Mouse (Mus musculus) central nervous system, embryonic 14 days (tissue): ENCODE measurements around the gene Gm28635. TPM values are rescaled to one million over a fixed set of nuclear protein-coding genes. Genes with fewer than 3 reads are reported as not detected.

Experiments
- polyA plus RNA-seq: library from polyadenylated mRNA; depleted of rRNA; stranded (reverse); fragments of >200 nt; gene quantifications from 2 replicates; pipeline ENCODE4 v1.2.3, GENCODE M21; 2012; rRNA removed

Gm28635 gene
- polyA plus RNA-seq: 0.03 TPM in 1 of 2 replicates, not detected in the other

GRCm38 (mm10) chr2:84677968-84678880, at the start of gene Gm28635, which contains the start of gene Med19:
TSS of gene Gm28635 (minus strand) at chr2:84678041.
TSS of gene Med19 (plus strand) at chr2:84678402.

GRCm38 (mm10) chr2:84727172-84727858, 49.5 kb upstream of the Gm28635 start, which contains the start of gene Clp1:
TSS of gene Clp1 (minus strand) at chr2:84727350.

GRCm38 (mm10) chr2:84714811-84715561, 37.1 kb upstream of the Gm28635 start, which contains the start of gene Zdhhc5:
TSS of gene Zdhhc5 (minus strand) at chr2:84715180.

GRCm38 (mm10) chr2:84679016-84679415, 1.2 kb upstream of the Gm28635 start, which contains the start of gene Tmx2:
TSS of gene Tmx2 (minus strand) at chr2:84679140.

GRCm38 (mm10) chr2:84670569-84670933, 7.3 kb downstream of the Gm28635 start, which contains the start of gene Selenoh:
TSS of gene Selenoh (minus strand) at chr2:84670770.

GRCm38 (mm10) chr2:84658806-84659205, 19.0 kb downstream of the Gm28635 start, which contains the start of gene Btbd18:
TSS of gene Btbd18 (plus strand) at chr2:84659079.

GRCm38 (mm10) chr2:84650464-84651195, 27.2 kb downstream of the Gm28635 start, which contains the start of gene Ctnnd1:
TSS of gene Ctnnd1 (minus strand) at chr2:84650765.

Other genes starting within 250 kb of the Gm28635 start
- 14.4 and 18.2 TPM in 2 replicates for gene Tfpi, start 201.3 kb downstream of the Gm28635 start, polyA plus RNA-seq
- gene Ctnnd1, start 27.3 kb downstream of the Gm28635 start, polyA plus RNA-seq: 81.6 and 82.8 TPM in 2 replicates
- gene Btbd18, start 19.0 kb downstream of the Gm28635 start, polyA plus RNA-seq: 0.03 TPM in 1 of 2 replicates, not detected in the other
- 220 and 235 TPM in 2 replicates for gene Selenoh, start 7.3 kb downstream of the Gm28635 start, polyA plus RNA-seq
- gene Med19, start 361 bp upstream of the Gm28635 start, polyA plus RNA-seq: 35.5 and 36.4 TPM in 2 replicates
- gene Tmx2, start 1.1 kb upstream of the Gm28635 start, polyA plus RNA-seq: 148 and 155 TPM in 2 replicates
- gene Zdhhc5, start 37.1 kb upstream of the Gm28635 start, polyA plus RNA-seq: 30.7 and 30.8 TPM in 2 replicates
- 18.1 and 18.7 TPM in 2 replicates for gene Clp1, start 49.3 kb upstream of the Gm28635 start, polyA plus RNA-seq
- gene Ypel4, start 56.0 kb upstream of the Gm28635 start, polyA plus RNA-seq: 47.7 and 53.2 TPM in 2 replicates
- gene Gm19426, start 65.6 kb upstream of the Gm28635 start, polyA plus RNA-seq: 10.2 and 10.9 TPM in 2 replicates
- 28.5 and 38.0 TPM in 2 replicates for gene Serping1, start 97.4 kb upstream of the Gm28635 start, polyA plus RNA-seq
- 13.2 and 17.0 TPM in 2 replicates for gene Ube2l6, start 120.8 kb upstream of the Gm28635 start, polyA plus RNA-seq
- 0.05 TPM in 1 of 2 replicates, not detected in the other for gene Smtnl1, start 144.6 kb upstream of the Gm28635 start, polyA plus RNA-seq
- gene Timm10, start 149.0 kb upstream of the Gm28635 start, polyA plus RNA-seq: 83.2 and 86.4 TPM in 2 replicates
- 5.6 and 7.8 TPM in 2 replicates for gene Slc43a1, start 160.8 kb upstream of the Gm28635 start, polyA plus RNA-seq
- 17.6 and 21.9 TPM in 2 replicates for gene Rtn4rl2, start 208.7 kb upstream of the Gm28635 start, polyA plus RNA-seq